Mouse (Mus musculus) activated CD4-positive, CD25-positive, alpha-beta regulatory T cell, adult 4 months (primary cell): ENCODE data around the gene Prr29. TPM values are rescaled to one million over a fixed set of nuclear protein-coding genes. Genes with fewer than 3 reads are reported as not detected.
"Not testable (repeated sequence)": the region's sequence is repeated elsewhere in the genome, so short reads cannot be mapped to it uniquely, and the experiment has no call there.

Experiments used
- ATAC-seq: one replicate; pipeline ENCODE4 v1.8.0; 2017
- polyA plus RNA-seq, 2 experiments: library from polyadenylated mRNA; unstranded; fragments of 100-300 nt; shearing (Covaris generic); gene quantifications; one replicate each; pipeline ENCODE4 v1.2.1; 2017

Prr29 gene
- polyA plus RNA-seq = 1 to 10 TPM; 1.1 to 1.2 TPM

GRCm38 (mm10) chr11:106365366-106365765 lies at the start of gene Prr29:
Gene Prr29 (plus strand): TSS chr11:106365472.
- ATAC-seq = no peak

DNA sequence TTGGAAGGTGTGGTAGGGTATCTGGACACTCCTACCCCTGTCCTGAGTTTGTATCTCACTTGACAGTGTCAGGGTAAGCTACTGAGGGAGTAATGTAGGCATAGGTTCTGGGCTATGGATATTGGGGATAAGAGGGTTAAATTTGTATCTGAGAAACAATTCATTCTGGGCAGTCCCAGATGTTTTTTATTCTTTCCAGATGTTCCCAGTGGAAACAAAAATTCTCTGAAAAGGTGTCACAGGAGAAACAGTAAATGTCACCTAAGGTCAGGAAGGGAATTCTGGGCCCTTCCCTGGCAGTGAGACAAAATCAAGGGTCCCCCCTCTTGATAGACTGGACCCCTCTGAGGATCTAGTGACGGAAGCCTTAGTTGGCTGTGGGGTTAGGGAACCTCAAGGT lies 48.9 kb upstream of the Prr29 start:
- ATAC-seq = no peak

DNA sequence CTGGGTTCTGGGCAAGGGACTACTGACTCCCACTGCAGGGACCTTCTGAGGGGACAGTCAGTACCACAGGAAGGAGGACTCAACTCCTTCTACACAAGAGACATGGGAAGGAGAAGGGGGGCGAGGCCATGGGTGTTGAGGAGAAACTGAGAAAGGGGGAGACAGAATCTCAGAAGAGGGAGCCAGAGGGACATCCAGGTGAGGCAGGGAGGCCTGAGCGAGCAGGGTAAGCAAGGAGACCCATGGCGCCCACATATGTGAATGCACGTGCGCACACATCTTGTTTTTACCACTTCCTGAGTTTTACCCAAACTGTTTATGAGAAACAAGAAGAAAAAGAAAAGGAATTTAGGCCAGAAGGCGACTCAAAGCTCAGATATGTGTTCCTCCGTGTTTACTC lies 47.5 kb upstream of the Prr29 start:
- ATAC-seq = peak; percentile 28

DNA sequence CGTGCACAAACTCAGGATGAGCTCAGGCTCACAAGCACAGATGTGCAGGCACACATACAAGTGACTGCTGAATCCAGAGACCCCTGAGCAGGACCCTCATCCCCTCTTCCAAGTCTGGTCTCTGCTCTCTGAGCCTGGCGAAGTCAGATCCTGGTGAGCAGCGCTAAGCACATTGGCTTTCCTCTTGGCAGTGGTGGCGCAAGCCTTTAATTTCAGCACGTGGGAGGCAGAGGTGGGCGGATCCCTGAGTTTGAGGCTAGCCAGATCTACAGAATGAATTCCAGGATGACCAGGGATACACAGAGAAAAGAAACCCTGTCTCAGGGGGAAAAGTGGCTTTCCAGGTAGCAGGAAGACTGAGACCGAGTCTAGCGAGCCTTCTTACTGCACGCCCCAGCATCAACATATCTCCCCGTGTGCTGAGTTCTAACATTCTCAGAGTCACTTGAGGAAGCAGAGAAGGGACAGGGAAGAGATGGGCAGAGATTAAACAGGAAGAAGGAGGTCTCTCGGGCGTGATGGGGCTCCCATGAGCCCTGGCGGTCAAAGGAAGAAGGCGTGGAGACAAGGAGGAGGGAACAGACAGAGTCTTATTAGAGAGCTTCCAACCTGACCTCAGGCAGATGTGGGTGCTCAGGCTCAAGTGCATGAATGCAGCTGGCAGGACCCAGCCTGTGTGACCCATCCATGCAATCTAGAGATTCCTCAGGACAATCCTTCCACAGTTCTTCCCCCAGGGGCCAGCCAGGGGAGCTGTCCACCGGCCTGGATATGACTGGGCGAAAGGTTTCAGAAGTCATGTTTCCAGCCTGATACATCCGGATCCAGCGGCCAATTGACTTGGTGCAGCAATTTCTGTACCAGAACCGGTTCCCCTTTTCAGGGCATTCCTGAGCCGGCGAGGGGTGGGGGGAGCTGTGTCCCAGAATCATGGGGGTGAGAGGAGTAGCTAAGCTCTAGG lies 46.6 kb upstream of the Prr29 start:
- ATAC-seq = no peak

DNA sequence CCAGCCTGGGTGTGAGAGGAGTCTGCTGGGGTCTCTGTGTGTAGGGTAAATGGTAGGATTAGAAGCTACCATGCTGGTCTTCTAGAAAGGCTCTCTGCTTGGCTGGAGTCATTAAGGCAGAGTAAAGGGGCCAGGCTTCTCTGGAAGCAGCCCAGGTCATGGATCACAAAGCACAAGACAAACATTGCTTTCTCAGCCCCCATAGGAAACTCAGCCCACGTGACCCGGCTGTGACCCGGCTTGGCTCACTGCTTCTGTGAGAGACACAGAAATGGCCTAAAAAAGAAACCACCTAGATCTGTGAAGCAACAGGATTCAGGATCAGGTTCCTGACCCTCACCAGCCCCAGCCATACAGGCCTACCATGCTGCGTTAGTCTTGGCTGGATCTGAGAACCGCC lies 40.4 kb upstream of the Prr29 start:
- ATAC-seq = no peak

DNA sequence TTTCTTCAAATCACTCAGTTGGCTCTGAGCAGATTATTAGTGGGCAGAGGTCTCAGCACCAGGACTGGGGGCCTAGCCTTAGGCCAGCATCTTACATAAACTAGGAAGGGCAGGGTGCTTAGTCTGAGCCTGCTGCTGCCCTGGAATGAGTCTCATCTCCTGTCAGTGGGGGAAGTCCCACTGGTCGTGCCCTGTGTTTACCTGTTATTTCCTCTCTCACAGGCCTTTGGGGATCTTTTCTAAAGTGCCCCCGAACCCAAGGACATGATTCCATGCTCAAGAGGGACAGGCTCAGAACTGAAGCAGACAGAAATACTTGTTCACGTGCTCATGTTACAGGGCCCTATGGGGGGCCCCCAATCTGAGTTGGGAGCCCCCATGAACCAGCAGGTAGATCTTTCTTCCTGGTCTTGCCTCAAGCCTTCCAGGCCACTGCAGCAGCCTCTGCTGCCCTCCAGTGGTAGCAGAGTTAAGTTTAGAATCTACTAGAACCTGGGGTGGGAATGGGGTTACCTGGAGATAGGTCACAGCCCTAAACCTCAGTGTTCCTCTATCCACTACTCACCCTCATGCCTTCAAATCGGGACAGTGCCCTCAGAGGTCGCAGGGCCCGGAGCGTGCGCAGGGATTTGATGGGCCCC lies 39.6 kb upstream of the Prr29 start:
- ATAC-seq = no peak

GRCm38 (mm10) chr11:106326475-106326874 lies 38.8 kb upstream of the Prr29 start:
- ATAC-seq = no peak

DNA sequence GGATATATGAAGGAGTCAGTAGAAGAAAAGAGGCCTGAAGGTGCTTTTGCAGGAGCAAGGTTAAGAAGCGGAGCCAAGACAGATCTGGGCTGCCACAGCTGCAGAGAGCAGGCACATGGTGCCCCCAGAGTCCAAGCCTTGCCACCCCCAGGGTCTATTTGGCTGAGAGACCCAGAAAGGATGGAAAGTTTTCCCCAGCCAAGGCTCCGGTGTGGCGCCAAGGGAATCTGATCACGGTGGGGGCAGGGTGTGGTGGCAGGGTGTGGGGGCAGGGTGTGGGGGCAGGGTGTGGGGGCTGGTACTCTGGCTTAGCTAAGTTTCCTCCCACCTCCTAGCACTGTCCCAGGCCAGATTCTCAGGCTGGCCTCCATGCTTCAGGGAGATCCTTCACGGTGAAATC lies 36.8 kb upstream of the Prr29 start:
- ATAC-seq = no peak

- no peak for ATAC-seq
These were observed 36.1 kb upstream of the Prr29 start for GRCm38 (mm10) chr11:106329128-106329527.

GRCm38 (mm10) chr11:106329682-106330081 lies 35.6 kb upstream of the Prr29 start:
- peak; percentile 84 for ATAC-seq

DNA sequence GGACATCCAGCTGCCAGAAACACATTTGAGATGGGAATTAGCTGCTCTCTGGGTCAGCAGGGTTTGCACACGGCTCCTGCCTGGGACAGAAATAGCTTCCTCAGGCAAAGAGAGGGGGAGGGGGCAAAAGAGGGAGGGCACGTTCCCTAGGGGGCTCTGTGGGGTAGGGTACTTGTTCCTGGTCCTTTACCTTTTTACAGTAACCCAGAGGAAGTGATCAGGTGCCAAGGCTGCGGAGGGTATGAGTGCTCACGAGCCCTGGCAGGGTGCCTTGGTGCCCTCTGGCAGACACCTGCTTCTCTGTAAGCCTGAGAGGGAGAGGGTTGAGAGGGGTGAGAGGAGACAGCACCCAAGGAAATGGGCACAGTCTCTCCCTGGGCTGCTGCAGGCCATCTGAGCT lies 32.8 kb upstream of the Prr29 start:
- ATAC-seq = no peak

- no peak for ATAC-seq
These were observed 31.2 kb upstream of the Prr29 start for GRCm38 (mm10) chr11:106334066-106334465.

DNA sequence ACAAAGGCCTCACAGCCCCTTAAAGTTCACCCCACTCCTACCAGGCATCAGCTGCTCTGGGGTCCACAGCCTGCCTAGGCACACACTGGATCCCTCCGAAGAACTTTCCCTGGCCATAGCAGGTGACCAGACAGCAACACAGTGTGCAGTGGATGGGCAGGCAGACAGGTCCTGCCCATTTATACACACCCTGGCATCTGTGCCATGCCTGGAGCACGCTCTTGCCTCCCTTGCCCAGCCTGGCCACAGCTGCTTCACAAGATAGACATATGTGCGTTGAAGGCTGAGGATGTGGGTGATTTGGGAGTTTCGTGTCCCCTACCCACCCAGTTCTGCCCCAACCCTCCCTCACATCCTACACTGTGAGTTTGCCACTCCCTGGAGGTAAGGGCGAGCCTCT lies 27.2 kb upstream of the Prr29 start:
- ATAC-seq = no peak

DNA sequence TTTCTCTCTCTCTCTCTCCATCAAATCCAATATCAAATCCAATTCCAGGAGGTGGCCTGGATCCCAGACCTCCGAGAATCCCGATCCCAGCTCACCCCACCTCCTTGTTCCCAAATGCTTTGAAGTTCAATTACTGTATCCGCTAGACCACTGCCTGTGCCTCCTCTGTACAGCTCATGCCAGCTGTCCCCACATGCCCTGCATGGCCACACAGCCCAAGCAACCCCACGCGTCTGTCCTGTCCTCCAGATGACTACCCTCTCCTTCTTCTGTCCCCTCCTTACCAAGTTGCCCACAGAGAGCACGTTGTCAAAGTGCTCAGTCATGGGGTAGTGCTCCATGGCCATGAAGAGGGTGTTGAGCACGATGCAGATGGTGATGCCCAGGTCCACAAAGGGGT lies 26.4 kb upstream of the Prr29 start:
- no peak for ATAC-seq

DNA sequence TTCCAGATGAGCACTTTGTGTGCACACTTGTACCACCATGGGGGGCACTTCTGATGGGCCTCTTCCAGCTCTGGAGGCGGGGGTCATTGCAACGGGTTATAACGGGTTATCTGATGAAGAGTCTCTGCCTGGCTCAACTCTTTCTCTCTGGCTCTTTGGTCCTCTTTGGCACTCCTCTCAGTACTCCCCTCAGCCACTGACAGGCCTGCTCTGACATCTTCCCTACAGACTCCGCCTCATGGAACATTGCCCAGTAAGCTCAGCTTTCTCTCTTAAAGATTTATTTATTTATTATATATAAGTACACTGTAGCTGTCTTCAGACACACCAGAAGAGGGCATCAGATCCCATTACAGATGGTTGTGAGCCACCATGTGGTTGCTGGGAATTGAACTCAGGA lies 25.9 kb upstream of the Prr29 start:
- ATAC-seq = not testable (repeated sequence)

DNA sequence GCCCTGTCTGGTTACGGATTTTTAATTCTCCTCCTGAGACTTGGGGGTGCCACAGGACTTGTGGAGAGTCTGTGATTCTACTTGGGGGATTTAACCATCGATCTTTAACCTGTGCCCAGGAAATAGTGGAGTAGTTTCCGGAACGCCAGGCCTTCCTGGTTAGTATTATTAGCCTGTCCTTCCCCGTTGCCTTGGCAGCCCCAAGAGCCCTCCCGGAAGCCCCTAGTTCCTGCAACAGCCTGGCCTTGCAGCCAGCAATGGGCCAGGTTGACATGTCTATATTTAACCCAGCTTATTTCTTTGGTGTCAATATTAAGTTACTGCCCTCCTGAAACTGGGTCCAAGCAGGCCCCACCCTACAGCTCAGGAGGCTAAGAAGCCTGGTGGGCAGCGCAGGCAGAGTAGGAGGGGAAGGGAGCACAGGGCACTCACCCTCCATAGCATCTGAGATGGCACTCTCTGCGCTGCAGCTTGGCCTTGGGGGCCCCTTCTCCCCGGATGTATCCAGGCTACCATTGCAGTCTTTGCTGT lies 24.2 kb upstream of the Prr29 start:
- ATAC-seq = no peak

DNA sequence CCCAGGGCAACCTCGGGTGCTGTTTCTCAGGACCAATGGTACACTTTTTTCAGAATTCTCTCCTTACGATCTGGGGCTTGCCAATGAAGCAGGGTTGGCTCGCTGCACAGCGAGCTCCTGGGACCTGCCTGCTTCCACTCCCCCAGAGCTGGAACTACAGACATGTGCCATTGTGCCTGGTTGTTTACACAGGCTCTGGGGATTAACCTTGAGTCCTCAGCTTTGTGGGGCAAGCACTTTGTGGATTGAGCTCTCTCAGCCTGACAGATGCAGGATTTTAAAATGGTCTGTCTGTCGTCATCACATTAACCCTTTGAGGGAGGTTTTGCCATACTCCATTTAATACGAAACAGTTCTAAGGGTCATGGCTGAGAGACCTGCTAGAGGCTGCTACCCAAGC lies 20.4 kb upstream of the Prr29 start:
- no peak for ATAC-seq

DNA sequence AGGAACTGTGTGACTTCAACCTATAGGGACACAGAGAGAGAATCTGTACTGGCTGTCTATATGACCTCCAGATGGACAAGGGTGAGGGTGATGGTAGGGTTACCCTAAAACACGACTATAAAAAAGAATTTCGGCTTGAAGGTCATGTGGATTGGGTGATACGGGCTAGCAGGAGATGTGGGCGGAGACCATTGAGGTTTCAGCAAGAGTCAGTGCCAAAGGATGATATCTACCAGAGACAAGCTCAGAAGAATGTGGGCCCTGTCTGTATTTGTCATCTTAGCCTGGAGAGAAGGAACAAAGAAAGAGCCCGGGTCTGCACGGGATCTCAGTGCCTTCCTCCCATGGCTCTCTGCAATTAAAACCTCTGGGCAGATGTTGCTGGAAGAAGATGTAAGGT lies 15.5 kb upstream of the Prr29 start:
- no peak for ATAC-seq

GRCm38 (mm10) chr11:106350853-106351252 lies 14.4 kb upstream of the Prr29 start:
- ATAC-seq = no peak

DNA sequence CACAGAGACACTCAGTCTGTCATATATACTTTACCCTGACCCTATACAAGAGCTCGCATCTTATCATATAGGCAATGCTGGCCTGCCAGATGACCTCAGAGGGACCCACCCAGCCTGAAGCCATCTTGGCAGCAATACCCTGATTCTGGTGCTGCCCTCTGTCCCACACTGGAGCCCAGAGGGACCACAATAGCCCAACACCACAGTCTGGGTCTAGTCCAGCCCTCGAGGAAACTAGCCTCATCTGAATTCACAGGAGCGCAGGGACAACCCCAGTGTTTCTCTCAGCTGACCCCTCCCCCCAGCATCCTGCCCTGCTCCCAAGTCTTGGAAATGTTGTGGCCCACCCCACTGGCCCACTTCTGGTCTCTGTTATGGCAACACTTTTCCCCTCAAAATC lies 14.0 kb upstream of the Prr29 start:
- no peak for ATAC-seq

- ATAC-seq = peak; percentile 94
These were observed 13.3 kb upstream of the Prr29 start for GRCm38 (mm10) chr11:106351941-106352340.

- no peak for ATAC-seq
These were observed 12.1 kb upstream of the Prr29 start, which contains the start of gene Scn4a for GRCm38 (mm10) chr11:106353188-106353587. Gene Scn4a (minus strand): TSS chr11:106353288.

- no peak for ATAC-seq
These were observed 11.1 kb upstream of the Prr29 start for GRCm38 (mm10) chr11:106354181-106354580.
